In the genomic region with DNA sequence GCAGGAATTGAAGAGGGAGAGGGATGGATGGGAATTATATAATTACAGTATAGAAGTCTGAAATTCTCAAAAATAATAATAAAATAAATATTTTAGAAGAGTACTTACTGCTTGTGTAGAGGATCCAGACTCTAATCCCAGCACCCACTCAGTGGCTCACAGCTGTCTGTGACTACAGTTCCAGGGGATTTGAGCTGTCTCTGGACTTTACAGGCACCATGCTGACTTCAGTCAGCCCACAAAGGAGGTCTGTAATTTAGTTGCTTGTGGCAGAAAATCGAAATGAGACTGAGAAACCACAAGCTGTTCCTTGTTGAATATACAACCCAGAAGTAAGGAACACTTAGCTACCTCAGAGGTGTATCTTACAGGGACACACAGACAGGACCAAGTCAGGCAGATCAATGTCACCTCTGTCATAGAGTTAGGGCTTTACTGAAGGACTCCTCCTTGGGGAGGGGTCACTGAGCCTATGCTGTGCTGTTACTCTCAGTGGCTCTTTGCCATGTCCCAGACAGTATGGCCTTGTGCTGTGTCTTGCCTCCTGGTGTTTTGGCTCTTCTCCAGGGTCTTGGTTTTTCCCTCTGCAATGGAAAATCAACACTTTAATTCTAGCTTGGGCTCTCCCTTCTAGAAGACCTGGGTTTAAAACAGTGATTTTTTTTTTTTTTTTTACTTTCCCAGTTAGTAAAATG, we compare ENCODE assay signal across 10 mouse cellular contexts. TPM values are rescaled to one million over a fixed set of nuclear protein-coding genes. Genes with fewer than 3 reads are reported as not detected.
DNase-seq lines count a peak whose midpoint lies in the region; ATAC-seq lines count a peak whose summit lies in the region.
"Had no signal": no experiment of that assay in that cellular context is flagged by ENCODE, and none has a peak within 500 bp of the region (broad histone marks: within the 10 kb centered on the region; RNA-seq: fewer than 3 reads in every experiment).

No protein-coding gene starts in this region.

- peaks cover 12% of the 10 kb centered on the region for H3K4me1 ChIP-seq in limb, embryonic 13.5 days

- no peak overlapping the region for H3K9ac ChIP-seq in limb, embryonic 13.5 days

- 0 out of 2 replicates have a peak, but pooled peaks cover 6% of the 10 kb centered on the region for H3K9me3 ChIP-seq in limb, embryonic 13.5 days

- H3K27ac ChIP-seq in limb, embryonic 13.5 days: peak overlapping the region; percentile 75

- no peak overlapping the region for H3K4me2 ChIP-seq in limb, embryonic 13.5 days (replicated peaks)

- H3K27me3 ChIP-seq in limb, embryonic 13.5 days: no peaks in the 10 kb centered on the region

- ATAC-seq in limb, embryonic 13.5 days (ENCODE audit: low FRiP score, low read depth): peak; percentile 88

- peak; percentile 34 for DNase-seq in heart, adult 11 months
- no peak for DNase-seq in heart, postnatal 25 days (ENCODE audit: low spot score)
- peak; percentile 8 for DNase-seq in lung, postnatal 10 days
- DNase-seq in lung, adult 18-20 months: no peak
- DNase-seq in adrenal gland, adult 8-10 months: peak; percentile 52
- DNase-seq in spleen, postnatal 36 days (ENCODE audit: low spot score in 2 of 2): no peak
- DNase-seq in cerebellum, adult 18-20 months: no peak
- DNase-seq: cerebellum, adult 11-12 months had no signal

- H3K4me3 ChIP-seq in limb, embryonic 13.5 days: no peak overlapping the region

- 35% methylated on average over 1 of the region's 1 CpGs for WGBS in limb, embryonic 13.5 days

- no peaks in the 10 kb centered on the region for H3K36me3 ChIP-seq in limb, embryonic 13.5 days

- intact Hi-C loops in heart, postnatal 25 days (cut with DNase I): no loop called here

RNA-seq across cellular contexts. Expression of gene Fbp1, which starts 29.5 kb away (rescaled TPM):
- not detected for total RNA-seq in heart, postnatal 25 days (2021)
- 1 to 10 TPM in 3 of 4 experiments, under 1 TPM in 1; 0.86 to 2.6 (median 2.0) TPM for total RNA-seq in adrenal gland, adult 8-10 months (2022)
- 2.0 and 2.6 TPM in 2 replicates for polyA plus RNA-seq in limb, embryonic 13.5 days (2015; fragmentation: Nextera tagmentation; extraction: Ambion mirVana)
- polyA plus RNA-seq: embryonic facial prominence, embryonic 11.5 days had no signal

RNA-seq across cellular contexts. Expression of gene 2010111I01Rik, which starts 47.1 kb away (rescaled TPM):
- 100 to 1,000 TPM; 109 to 112 TPM for total RNA-seq in heart, postnatal 25 days (2021)
- total RNA-seq in adrenal gland, adult 8-10 months (2022): 100 to 1,000 TPM in 3 of 4 experiments, 10 to 100 TPM in 1; 88.7 to 271 (median 175) TPM
- polyA plus RNA-seq in limb, embryonic 13.5 days (2015; fragmentation: Nextera tagmentation; extraction: Ambion mirVana): 250 and 254 TPM in 2 replicates

RNA-seq across cellular contexts. Expression of gene Fbp2, which starts 59.3 kb away (rescaled TPM):
- total RNA-seq in heart, postnatal 25 days (2021): 10 to 100 TPM; 25.5 to 32.1 TPM
- total RNA-seq in adrenal gland, adult 8-10 months (2022): 1 to 10 TPM in 3 of 4 experiments, not detected in 1; 1.6 to 2.1 (median 1.9) TPM
- 1.5 and 3.3 TPM in 2 replicates for polyA plus RNA-seq in limb, embryonic 13.5 days (2015; fragmentation: Nextera tagmentation; extraction: Ambion mirVana)

Comparison
In these comparisons a context has a peak if more than half of its experiments do, and no peak if none do; other contexts are left out.
1. DNase-seq: peak in heart, adult 11 months (single experiment), lung, postnatal 10 days (single experiment) and adrenal gland, adult 8-10 months (single experiment); none in heart, postnatal 25 days (single experiment), lung, adult 18-20 months (0 of 2), spleen, postnatal 36 days (0 of 2) and cerebellum, adult 18-20 months (0 of 2).
2. RNA of gene Fbp2, which starts 59.3 kb away (total RNA-seq): 25.5 to 32.1 TPM in heart, postnatal 25 days; 1.6 to 2.1 TPM in adrenal gland, adult 8-10 months; every median in the first group is over 4 times any median in the second.